Mouse (Mus musculus): ENCODE measurements around the gene Cby1.

GRCm38 (mm10) chr15:79697011-79697410, 38.0 kb downstream of the Cby1 start:
- TF ChIP-seq GATA1 (IDR thresholded peaks at IDR 0.05; ENCODE audit: low read length) (peak; percentile 69; the same call in 1 of the 2 replicates), TAL1 (IDR thresholded peaks at IDR 0.05; ENCODE audit: low read length) (no peak)

All from erythroblast, embryonic 14.5 days (primary cell).